Mouse (Mus musculus): ENCODE results near the gene Plcb1.
"Not testable (repeated sequence)": the region's sequence is repeated elsewhere in the genome, so short reads cannot be mapped to it uniquely, and the experiment has no call there.

Gene Plcb1

DNA sequence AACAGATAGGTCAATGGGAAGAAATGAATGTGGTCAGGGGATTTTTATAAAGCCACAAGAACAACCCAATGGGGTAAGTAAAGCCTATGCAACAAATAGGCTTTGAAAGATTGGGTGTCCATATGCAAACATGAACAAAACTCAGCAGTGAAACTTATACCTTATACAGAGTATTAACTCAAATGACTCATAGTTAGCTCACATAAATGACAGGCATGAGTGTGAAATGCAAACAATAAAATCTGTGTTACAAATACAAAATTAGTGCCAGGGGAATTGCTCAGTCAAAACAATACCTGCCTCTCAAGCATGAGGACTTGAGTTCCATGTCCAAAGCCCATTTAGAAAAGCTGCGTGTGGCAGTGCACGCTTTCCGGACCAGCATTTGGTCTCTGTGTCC is 182.5 kb downstream of the Plcb1 start:
- DNase-seq (ENCODE audit: low read depth, low spot score) = no peak

DNA sequence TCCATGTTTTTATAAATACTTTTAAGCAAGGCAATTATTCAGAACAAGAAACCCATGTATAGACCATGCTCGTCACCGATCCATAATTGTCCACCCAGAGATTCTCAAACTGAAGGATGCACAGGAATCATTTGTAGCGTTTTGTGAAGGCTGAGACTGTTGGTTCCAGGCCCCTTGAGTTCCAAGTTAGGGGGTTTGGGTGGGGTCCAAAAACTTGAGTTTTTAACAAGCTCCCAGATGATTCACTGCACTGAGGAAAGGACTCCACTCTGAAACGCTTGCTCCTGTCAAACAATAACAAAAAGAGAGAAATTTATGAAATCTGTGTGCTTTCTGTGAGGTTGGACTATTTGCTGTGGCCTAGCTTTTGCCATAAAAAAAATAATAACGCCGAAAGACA is 186.5 kb downstream of the Plcb1 start:
- no peak for DNase-seq (ENCODE audit: low read depth, low spot score)

DNA sequence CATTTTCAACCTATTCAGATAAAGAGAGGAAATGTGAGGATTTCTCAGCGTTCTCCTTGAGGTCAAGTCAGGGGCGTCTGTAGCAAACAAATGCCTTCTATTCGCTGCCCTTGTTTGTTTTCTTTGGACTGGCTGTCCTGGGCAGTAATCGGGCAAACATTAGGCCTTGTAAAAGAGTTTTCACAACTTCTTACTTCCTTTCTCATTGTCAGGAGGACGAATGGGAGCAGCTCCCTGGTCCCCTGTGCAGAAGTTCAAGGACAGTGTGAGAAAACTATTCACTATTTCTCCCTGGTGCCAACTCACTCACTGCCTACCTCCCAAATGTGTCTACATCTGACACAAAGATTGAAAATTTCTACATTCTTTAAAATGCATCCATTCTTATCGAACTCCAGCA is 188.8 kb downstream of the Plcb1 start:
- no peak for DNase-seq (ENCODE audit: low read depth, low spot score)

DNA sequence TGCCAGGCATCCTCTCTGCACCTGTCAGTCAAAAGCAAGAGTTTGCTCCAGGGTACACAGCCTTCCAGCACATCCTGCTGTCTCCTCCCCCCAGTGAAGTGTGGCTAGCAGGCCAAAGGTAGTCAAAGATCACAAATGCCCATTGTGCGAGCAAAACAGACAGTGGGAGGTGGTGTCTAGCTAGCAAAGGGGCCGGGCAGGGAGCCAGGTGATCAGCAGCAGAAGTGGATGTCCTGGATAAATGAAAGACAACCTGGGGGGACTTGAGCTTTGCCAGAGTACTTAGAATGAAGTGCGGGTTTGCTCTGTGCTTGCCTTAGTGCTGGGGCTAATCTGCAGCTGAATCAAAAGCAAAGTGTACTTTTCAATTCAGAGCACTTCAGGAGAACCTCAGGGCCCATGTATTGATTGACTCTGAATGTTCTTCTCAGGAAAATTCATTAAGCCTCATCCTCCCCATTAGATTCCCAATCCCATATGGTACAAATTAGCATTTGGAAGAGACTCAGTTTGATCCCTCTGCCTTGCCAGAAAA is 191.0 kb downstream of the Plcb1 start:
- DNase-seq (ENCODE audit: low read depth, low spot score) = no peak

DNA sequence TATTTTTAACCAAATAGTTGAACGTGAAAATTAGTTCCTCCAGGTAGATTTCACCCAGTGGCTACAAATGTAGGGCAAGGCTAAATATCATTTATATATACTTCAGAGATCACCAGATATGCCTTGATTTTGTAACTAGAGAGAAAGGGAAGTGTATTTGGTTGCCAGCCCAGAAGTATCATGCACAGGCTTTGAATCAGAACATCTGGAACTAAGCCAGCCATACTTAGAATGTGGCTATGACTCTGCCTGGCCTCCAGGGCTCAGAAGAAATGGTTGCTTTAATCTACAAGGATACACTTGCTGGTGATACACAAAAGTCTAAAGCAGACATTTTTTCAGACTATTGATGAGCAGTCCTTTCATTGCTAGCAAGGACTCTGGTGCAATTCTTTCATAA is 191.8 kb downstream of the Plcb1 start:
- DNase-seq (ENCODE audit: low read depth, low spot score) = no peak

DNA sequence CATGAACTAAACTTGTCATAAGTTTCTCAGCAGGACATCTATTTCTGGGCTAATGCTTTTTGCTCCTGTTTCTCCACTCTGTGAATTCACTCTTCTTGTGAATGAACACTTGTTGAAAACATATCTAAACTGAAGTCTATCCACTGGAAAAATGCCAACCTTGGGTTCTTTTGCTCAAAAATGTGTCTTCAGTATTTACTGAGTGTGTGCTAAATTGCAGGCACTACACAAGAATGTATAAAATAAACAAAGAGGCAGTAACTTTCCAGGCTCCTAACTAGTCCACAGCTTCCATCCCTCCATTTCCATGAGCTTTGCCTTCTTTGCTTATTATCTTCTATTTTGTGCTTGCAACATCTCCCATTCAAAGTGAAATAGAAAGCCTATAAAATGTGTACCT is 195.5 kb downstream of the Plcb1 start:
- no peak for DNase-seq (ENCODE audit: low read depth, low spot score)

DNA sequence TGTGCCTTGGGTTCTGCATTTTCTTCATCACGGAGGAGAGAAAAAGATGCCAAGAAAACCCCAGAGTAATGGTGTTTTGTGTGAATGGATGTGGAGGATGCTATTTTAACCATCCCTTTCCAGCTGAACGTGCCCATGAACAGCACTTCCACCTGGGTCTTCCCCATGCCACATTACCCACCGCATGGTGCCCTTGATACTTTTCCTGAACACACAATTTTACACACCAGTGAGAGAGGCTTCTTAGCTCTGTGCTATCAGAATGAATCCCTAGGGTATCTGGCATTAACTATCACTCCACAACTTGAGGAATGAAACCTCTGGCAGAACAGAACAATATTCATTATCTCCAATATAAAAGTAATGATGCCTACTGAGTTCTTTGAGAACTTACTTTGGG is 199.0 kb downstream of the Plcb1 start:
- DNase-seq (ENCODE audit: low read depth, low spot score) = no peak

DNA sequence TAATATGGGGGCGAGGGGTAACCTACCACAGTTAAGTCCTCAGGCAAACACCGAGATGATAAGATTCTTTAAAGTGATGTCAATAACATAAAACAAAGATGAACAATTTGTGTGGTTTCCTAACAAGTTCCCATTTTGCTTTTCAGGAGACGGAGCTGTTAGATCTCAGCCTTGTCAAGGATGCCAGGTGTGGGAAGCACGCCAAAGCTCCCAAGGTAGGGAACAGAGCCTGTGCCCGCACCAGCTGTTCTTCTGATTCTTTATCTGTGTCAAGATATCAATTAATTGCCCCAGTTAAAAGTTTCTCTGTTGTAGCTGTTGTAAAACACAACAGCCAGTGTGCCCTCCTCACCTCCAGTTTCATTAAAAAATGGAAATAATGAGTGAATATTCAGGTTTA is 202.1 kb downstream of the Plcb1 start:
- DNase-seq (ENCODE audit: low read depth, low spot score) = no peak

DNA sequence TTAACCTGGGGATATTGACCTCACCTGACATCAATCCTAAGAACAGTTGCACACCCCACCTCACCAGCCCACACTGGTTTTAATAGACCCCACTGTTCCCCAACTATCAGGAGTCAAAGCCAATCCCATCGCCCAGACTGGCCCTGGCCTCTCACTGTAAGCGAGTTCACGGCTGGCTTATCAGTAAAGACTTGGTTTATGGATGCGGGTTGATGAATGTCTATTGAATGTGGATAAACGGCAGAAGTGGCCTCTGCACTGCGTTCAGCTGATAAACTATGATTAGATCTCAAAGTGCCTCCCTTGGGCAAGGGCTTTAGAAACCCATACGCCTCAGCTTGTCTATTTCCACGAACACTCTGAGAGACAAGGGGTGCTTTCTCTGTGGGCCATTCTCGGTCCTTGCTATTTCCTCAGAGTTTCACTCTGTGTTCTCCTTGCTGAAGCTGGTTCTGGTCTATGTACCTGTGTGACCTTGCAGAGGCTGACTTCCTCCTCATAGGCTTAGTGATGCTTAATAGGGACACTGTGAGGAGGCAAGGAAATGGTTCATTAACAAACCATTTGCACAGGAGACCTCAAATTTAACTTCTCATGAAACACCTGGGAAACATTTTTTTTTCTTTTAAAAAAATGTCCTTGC is 203.9 kb downstream of the Plcb1 start:
- no peak for DNase-seq (ENCODE audit: low read depth, low spot score)

DNA sequence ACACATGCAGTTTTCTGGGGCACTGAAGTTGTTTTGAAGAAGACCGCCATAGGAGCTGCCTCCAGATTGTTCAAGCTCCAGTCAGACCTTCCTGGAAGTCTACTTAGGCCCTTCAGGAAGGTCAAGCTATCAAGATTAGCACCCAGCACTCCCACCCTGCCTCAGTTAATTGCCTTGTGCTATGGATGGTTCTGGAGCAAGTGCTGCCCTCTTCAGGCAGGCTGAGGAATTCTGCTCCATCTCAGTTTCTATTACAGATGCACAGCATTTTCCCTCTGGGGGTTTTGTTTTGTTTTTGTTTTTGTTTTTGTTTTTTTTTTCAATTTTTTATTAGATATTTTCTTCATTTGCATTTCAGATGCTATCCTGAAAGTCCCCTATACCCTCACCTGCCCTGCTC is 221.3 kb downstream of the Plcb1 start:
- DNase-seq (ENCODE audit: low read depth, low spot score) = no peak

DNA sequence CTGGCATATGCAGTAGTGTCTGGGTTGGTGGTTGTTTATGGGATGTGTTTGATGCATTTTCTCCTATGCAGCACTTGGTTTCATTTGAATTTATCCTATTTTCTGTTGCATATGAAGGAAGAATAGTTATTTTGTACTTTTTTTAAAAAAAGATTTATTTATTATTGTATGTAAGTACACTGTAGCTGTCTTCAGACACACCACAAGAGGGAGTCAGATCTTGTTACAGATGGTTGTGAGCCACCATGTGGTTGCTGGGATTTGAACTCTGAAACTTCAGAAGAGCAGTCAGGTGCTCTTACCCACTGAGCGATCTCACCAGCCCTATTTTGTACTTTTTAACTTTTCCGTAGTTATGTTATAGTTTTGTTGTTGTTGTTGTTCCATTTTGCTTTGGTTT is 222.0 kb downstream of the Plcb1 start:
- not testable (repeated sequence) for DNase-seq (ENCODE audit: low read depth, low spot score)

DNA sequence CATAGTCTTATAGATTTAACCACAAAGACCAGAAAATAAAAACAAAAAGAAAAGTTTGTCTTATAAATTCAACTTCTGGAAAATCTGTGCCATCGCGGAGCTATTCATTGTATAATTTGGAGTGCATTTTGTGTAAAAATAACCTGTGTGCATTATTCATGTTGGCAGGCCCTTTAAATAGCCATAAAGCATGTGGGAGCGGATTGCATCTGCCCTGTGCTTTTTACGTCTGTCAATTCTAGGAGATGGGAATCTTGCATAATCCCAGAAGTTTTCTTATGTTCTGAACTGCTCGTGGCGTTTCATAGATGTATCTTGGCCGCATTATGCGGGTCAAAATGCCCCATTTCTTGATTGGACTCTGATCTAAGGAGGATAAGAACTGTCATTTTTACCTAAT is 224.5 kb downstream of the Plcb1 start:
- no peak for DNase-seq (ENCODE audit: low read depth, low spot score)

DNA sequence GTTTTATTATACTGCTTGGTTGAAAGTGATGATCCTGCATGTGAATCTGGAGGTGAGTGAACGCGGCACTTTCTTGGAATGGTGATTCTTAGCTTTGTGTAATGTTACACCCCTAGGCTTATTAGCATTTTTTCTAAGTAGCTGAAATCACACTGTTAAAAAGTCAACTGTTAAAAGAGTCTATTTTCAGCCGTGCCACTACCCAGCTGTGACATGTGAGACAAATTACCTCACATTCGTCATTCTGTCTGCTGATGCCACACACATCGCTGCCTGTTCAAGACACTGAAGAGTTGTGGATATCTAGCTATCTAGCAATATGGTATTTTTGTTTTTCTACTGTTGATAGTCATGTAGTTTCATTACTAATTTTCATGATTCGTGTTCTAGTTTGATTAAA is 229.6 kb downstream of the Plcb1 start:
- no peak for DNase-seq (ENCODE audit: low read depth, low spot score)

DNA sequence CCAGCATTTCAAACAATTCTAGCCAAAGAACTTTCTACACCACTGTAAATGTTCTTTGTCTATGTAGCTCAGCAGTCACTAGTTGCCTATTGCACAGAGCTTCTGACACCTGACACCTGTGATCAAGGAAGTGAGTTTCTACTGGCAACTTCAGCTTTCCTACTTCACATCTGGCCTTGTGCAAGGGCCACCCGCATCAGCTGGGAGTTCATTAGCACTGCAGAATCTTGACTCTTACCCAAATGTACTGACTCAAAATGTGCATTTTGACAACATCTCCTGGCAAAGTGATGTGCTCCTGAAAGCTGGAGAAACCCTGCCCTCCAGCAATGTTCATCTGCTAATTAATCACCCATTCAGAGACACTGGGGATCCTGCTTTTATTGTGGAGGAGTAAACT is 232.4 kb downstream of the Plcb1 start:
- no peak for DNase-seq (ENCODE audit: low read depth, low spot score)

DNA sequence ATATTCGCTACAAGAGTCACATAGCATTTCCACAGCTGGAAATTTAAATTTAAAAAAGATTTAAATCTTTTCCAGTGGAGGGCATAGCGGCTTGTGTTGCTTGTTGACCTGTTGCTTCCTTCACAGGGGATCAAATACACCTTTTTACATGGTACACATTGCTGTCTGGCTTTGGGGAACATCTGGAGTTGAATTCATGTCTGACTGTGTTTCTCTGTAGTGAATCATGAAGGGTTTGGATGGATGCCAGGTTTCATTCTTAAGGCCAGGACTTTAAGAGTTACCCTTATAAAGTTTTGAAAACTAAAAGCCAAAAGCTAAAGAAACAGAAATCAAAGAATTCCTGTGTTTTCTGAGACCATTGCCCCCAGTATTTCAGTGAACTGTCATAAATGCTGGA is 232.8 kb downstream of the Plcb1 start:
- DNase-seq (ENCODE audit: low read depth, low spot score) = no peak

DNA sequence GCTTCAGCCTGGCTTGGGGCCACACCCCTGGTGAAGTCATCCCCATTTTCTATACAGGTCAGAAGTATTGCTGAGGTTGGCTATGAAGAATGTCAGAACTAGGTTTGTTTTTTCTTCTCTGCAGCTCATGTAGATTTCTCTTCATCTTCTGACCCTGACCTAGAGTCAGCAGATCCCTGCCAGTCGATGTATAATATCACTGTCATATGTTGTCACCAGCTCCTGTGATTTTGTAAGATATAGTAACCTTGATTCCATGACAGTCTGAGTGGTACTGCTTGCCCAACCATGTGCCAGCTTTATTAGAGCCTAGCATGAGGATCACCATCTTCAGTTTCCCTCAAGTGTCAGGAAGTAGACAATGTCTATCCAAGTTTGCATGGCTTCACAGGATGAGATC is 233.7 kb downstream of the Plcb1 start:
- DNase-seq (ENCODE audit: low read depth, low spot score) = no peak

DNA sequence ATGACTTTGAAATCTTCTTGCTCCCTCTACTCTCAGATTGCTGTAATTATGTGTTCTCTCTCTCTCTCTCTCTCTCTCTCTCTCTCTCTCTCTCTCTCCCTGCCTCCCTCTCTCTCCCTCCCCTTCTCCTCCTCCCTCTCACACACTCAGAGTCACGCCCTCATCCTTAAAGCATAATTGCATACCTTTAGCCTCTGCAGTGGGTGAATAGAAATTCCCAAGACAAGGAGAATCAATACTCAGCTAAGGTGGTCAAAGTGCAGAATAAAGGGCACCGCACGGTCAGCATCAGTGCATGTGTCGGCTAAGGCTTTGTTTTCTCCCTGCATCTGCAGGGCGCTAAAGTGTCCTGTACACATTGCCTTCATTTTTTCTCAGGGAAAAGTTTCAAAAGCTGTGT is 243.4 kb downstream of the Plcb1 start:
- DNase-seq (ENCODE audit: low read depth, low spot score) = no peak

DNA sequence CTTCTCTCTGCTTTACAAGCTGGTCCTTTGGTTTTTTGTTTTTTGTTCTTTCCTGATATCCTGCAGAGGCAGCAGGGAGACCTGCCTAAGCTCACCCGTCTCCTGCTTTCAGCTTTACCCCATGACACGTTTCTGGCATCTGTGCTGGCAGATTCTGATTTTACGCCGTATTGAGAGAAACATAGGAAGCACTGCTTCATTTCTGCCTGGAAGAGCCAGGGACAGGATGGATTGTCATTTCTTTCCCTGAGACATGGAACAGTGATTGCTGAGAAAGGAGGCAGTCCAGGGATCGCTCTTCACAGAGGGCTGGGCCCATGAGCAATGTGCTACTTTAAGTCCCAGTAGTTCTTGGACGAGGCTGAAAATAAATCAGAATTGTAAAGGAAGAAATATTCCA is 243.8 kb downstream of the Plcb1 start:
- DNase-seq (ENCODE audit: low read depth, low spot score) = no peak

DNA sequence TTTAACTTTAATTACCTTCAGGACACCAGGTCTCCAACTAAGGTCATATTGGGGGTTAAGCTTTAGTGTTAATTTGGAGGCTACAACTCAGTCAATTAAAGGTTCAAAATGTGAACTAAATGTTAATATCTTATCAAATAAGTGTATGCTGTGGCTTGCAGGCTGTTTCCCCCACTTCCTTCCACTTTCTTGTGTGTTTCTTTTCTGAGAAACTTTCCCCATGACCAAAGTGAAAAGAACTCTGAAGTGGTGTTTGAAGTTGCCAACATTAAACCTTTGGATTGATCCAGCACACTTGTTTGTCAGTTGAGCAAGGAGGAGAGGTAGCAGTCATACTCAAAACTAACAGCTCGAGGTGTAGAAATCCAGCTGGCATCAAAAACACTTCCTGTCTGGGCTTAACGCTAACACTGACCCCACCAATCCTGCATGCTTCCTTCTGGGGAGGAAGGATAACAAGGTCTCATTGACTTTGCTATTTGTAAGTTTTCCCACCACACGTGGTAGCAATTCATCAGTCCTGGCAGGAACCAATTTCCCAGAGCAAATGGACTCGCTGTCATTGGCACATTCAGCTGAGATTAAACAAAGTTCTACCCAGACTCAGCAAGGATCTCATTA is 249.9 kb downstream of the Plcb1 start:
- DNase-seq (ENCODE audit: low read depth, low spot score) = no peak

DNA sequence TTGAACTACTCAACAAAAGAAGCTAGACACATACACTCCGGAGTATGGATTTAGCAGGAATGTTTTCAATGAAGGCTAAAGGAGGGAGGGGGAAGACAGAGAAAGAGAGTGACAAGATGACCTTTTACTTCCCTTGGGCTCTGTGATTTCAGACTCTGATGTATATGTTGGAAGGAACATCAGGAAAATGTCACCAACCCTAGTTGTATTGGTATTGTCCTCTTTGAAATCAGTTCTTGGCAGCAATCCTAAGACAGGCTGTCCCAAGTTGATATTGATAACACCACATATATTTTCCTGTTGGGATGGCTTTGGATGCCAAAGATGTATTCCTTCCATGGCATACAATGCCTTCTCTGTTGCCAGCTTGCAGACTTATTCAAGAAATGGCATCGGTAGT is 262.9 kb downstream of the Plcb1 start:
- no peak for DNase-seq (ENCODE audit: low read depth, low spot score)

DNA sequence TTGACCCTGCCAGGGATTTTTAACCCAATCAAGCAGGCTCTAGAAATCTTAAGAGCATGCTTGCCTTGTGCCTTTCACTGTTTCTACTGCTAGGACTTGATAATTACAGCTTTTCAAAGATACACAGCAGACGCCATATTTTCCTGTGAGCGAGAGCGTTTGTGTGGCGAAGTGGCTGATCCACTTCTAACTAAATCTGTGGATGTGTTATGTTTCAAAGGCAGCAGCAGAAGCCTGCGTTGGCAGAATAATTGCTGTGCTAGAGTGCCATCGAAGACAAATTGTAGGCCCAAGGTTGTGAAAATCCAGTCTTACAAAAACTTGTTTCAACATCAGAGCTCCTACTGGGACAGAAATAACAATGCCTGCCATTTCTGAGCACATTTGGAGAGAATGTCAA is 263.4 kb downstream of the Plcb1 start:
- no peak for DNase-seq (ENCODE audit: low read depth, low spot score)

DNA sequence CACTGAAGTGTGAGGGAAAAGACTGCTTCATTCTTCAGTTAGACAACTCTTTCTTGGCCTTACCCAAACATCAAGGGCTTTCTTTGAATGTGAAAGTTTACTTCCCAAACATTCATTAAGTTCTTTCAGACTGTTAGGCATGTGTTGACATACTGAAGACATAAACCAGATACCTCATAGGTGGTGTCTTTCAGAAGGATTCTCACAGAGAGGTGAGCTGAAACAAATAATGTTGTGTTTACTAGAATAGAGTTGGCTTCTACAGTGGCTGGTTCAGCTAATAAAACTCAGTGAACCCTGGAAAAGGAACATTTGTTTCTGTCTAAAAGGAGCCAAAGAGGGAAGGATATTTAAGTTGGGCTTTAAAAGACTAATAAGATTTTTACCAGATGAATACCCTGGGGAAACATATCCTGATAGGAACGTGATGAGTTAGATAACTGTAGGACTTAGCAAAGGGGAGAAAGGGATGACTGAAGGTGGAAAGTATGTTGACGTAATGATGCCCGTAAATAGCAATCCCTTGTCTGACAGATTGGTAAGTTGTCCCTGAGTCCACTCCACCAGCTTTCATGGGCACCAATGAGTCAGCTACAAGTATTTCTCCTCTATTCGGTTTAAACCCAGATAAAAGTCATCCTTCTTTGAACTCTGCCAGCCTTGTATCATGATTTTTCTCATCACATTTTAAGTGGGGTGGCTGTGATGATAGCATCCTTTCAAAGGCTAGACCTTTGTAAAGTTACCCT is 265.8 kb downstream of the Plcb1 start:
- DNase-seq (ENCODE audit: low read depth, low spot score) = no peak

DNA sequence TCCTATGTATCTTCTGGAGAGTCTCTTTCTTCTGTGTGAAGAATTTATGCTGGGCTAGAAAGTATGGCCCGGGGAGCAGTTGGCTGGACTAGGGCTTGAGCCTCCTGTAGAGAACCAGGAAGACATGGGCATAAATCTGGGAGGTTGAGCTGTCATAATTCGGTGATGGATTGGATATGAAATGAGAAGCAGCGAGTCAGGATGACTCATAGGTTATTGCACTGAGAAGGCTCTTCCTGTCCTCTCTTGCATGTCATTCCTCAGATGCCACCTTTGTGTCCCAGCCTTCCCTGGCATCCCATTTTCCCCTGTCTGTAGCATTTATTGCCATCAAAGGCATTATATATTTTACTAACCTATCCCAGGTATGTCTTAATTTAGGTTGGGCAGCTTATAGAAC is 267.5 kb downstream of the Plcb1 start:
- DNase-seq (ENCODE audit: low read depth, low spot score) = no peak
